Mouse (Mus musculus) spleen, adult 2 months (tissue): Measurements from ENCODE around the gene Ptprk. TPM values are rescaled to one million over a fixed set of nuclear protein-coding genes. Genes with fewer than 3 reads are reported as not detected.

ENCODE experiments used
- DNase-seq, 2 experiments: peaks; one replicate each; pipeline versions ENCODE4 v3.0.0 to v3.0.0-alpha.2; 2012 to 2021; ENCODE audit warnings: low spot score in 2 of 2, low read depth in 1 of 2
- H3K27ac ChIP-seq: fragments of 200-500 bp; 2 replicates; pipeline ENCODE4 v1.5.1; 2012; ENCODE audit warnings: low read length, inconsistent platforms; ENCODE audit not compliant: insufficient read depth
- H3K27me3 ChIP-seq: fragments of 200-500 bp; 2 replicates; pipeline ENCODE4 v1.6.1; 2012; ENCODE audit warnings: mild to moderate bottlenecking, moderate library complexity, low read length, inconsistent platforms; ENCODE audit not compliant: control insufficient read depth, insufficient read depth
- H3K36me3 ChIP-seq: fragments of 200-500 bp; 2 replicates; pipeline ENCODE4 v1.6.1; 2012; ENCODE audit warnings: mild to moderate bottlenecking, low read length, inconsistent platforms; ENCODE audit not compliant: control insufficient read depth, insufficient read depth
- H3K4me1 ChIP-seq: fragments of 200-500 bp; 2 replicates; pipeline ENCODE4 v1.6.1; 2011; ENCODE audit warnings: inconsistent platforms; ENCODE audit not compliant: control insufficient read depth, insufficient read depth, insufficient read length
- H3K4me3 ChIP-seq: fragments of 200-500 bp; 2 replicates; pipeline ENCODE4 v1.5.1; 2011; ENCODE audit warnings: mild to moderate bottlenecking, inconsistent platforms; ENCODE audit not compliant: insufficient read depth, insufficient read length; ENCODE audit errors: extremely low read depth
- CTCF ChIP-seq: fragments of 200-500 bp; IDR thresholded peaks from 2 replicates; pipeline ENCODE4 v1.5.1; 2011; ENCODE audit warnings: mild to moderate bottlenecking, inconsistent platforms; ENCODE audit not compliant: insufficient read depth, insufficient read length, insufficient replicate concordance; ENCODE audit errors: extremely low read depth
- POLR2A ChIP-seq: fragments of 200-500 bp; IDR thresholded peaks from 2 replicates; pipeline ENCODE4 v1.6.1; 2011; ENCODE audit warnings: low read depth, low read length, inconsistent platforms
- WGBS: fragments of 180-500 bp; shearing (Covaris S2); methylation state at CpG from one replicate; pipeline ENCODE4 v1.1.7; 2018; 5-methylcytosine and 5-hydroxymethylcytosine counted together
- polyA plus RNA-seq: library from polyadenylated mRNA; depleted of rRNA; stranded (reverse); fragments of >200 nt; gene quantifications from 2 replicates; pipeline ENCODE4 v1.2.3, GENCODE M21; 2012

The Ptprk gene
- polyA plus RNA-seq, 1 experiment, result 1.6 TPM

DNA sequence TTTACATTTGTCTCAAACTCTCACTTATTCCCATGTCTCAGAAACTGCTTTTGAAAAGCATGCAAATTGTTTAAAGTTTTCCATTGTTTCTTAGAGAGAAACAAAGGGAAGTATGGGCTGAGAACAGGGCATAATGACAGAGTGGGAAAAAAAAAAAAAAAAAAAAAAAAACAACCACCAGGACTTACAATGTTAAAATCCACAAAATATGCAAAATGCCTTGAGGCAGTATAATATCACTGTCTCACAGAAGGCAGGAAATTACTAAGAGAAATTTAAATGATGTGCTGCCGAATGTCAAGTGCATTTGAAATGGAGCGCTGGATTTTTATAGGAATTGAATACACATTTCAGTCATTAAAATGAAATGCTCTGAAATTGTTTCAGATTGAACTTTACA is 567.3 kb downstream of the Ptprk start:
- Histone ChIP-seq H3K4me3 (no peak overlapping the region), H3K27ac (no peak overlapping the region), H3K4me1 (no peaks in the 10 kb centered on the region), H3K27me3 (no peaks in the 10 kb centered on the region), H3K36me3 (no peaks in the 10 kb centered on the region)
- WGBS, result 95% methylated on average over 2 of the region's 2 CpGs
- no peak for DNase-seq
- TF ChIP-seq CTCF (no peak), POLR2A (no peak)
